Mouse (Mus musculus) forebrain, embryonic 12.5 days (tissue): ENCODE measurements around the gene Snx29. TPM values are rescaled to one million over a fixed set of nuclear protein-coding genes. Genes with fewer than 3 reads are reported as not detected.
"Not testable (repeated sequence)": the region's sequence is repeated elsewhere in the genome, so short reads cannot be mapped to it uniquely, and the experiment has no call there.

Source experiments
- ATAC-seq: fragments of 200-750 bp; cut with Nextera tagmentation; 2 replicates; pipeline ENCODE4 v1.8.0; 2017; ENCODE audit warnings: moderate TSS enrichment; ENCODE audit not compliant: low FRiP score
- H3K27ac ChIP-seq: fragments of 300-500 bp; sonication (generic); 2 replicates; pipeline ENCODE4 v1.5.1; 2016; ENCODE audit warnings: mild to moderate bottlenecking
- H3K27me3 ChIP-seq: fragments of 300-500 bp; sonication (generic); 2 replicates; pipeline ENCODE4 v1.6.1; 2016; ENCODE audit warnings: mild to moderate bottlenecking
- H3K36me3 ChIP-seq: fragments of 300-500 bp; sonication (generic); replicated peaks from 2 replicates; pipeline ENCODE4 v1.6.1; 2016; ENCODE audit warnings: mild to moderate bottlenecking
- H3K4me1 ChIP-seq: fragments of 300-500 bp; sonication (generic); 2 replicates; pipeline ENCODE4 v1.6.1; 2016
- H3K4me2 ChIP-seq: fragments of 300-500 bp; sonication (generic); 2 replicates; pipeline ENCODE4 v1.6.1; 2016; ENCODE audit warnings: mild to moderate bottlenecking, moderate library complexity
- H3K4me3 ChIP-seq: fragments of 300-500 bp; sonication (generic); replicated peaks from 2 replicates; pipeline ENCODE4 v1.5.1; 2016; ENCODE audit warnings: mild to moderate bottlenecking
- H3K9ac ChIP-seq: fragments of 300-500 bp; sonication (generic); 2 replicates; pipeline ENCODE4 v1.6.1; 2016; ENCODE audit warnings: mild to moderate bottlenecking
- H3K9me3 ChIP-seq: fragments of 300-500 bp; sonication (generic); 2 replicates; pipeline ENCODE4 v1.6.1; 2016
- WGBS: fragments of 180-500 bp; shearing (Covaris S2); methylation state at CpG from one replicate; pipeline ENCODE4 v1.1.7; 2016; 5-methylcytosine and 5-hydroxymethylcytosine counted together
- polyA plus RNA-seq: library from polyadenylated mRNA; unstranded; fragments of >200 nt; fragmentation: Nextera tagmentation; extraction: Ambion mirVana; gene quantifications from 2 replicates; pipeline ENCODE4 v1.2.1, GENCODE M21; 2016

The Snx29 gene
- polyA plus RNA-seq, 1 experiment from 2014 or later: 16.4 TPM

DNA sequence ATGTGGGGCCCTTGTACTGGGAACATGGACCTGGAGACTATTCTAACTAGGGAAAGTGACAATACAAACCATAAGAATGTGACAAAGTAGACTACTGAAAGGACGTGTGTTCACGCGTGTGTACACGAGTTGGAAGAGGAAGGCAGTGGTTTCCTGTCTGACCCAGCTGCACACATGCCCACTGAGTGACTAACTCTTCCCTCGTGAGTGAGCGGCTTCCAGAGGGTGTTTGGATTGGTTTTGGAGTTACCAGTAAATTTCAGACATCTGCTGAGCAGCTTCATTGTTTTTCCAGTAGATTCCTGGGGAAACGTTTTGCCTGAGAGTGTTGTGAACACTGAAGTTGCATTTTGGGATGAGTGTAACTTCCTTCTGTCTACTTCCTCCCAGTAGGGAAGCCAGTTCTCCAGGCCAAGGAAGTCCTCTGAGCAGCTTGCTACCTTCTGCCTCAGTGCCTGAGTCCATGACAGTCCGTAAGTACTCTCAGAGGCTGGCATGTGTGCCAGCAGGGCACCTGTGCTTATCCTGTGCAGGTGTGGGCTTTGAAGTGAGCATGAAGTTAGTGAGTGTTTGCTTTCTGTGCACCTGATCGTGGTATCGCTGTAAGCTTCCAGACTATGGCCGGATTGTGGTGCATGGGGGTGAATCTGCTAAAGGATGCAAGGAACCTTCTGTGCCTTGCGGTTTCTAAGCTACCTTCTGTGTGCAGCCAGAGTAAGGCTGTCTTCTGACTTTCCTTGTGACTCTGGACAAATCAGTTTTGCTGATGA, 97.8 kb downstream of the Snx29 start:
- Histone ChIP-seq H3K9ac (no peak overlapping the region), H3K27ac (no peak overlapping the region), H3K9me3 (no peaks in the 10 kb centered on the region), H3K4me2 (no peak overlapping the region), H3K36me3 (peaks cover 9% of the 10 kb centered on the region; the same call in 1 of the 2 replicates), H3K4me1 (no peaks in the 10 kb centered on the region), H3K27me3 (no peaks in the 10 kb centered on the region), H3K4me3 (no peak overlapping the region)
- no peak for ATAC-seq
- 89% methylated on average over 12 of the region's 12 CpGs for WGBS

DNA sequence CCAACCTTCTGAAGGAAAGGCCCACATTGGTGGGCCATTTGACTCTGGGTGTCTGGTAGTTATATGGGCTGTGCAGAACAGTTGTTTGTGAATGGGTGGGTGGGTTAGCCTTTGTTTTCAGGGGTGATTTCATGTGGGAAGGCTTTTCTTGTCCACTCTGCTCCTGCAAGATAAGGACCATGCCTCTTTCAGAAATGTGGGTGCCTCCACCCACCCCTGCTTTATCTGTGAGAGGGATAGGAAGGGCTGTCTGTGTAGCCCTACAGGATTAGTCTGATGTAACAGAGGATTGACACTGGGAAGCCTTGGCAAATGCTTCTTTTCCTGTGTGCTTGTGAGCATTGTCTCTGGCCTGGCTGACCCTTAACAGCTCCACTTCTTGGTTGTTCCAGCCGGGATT, 99.5 kb downstream of the Snx29 start:
- WGBS: 92% methylated on average over 1 of the region's 1 CpGs
- Histone ChIP-seq H3K4me1 (no peaks in the 10 kb centered on the region), H3K4me3 (no peak overlapping the region), H3K4me2 (no peak overlapping the region), H3K9ac (no peak overlapping the region), H3K36me3 (peaks cover 9% of the 10 kb centered on the region; the same call in 1 of the 2 replicates), H3K9me3 (no peaks in the 10 kb centered on the region), H3K27ac (no peak overlapping the region), H3K27me3 (no peaks in the 10 kb centered on the region)
- ATAC-seq: no peak

- Histone ChIP-seq H3K9me3 (no peaks in the 10 kb centered on the region), H3K4me1 (no peaks in the 10 kb centered on the region), H3K4me2 (no peak overlapping the region), H3K36me3 (peaks cover 9% of the 10 kb centered on the region; the same call in 1 of the 2 replicates), H3K27me3 (no peaks in the 10 kb centered on the region), H3K4me3 (no peak overlapping the region), H3K9ac (no peak overlapping the region), H3K27ac (no peak overlapping the region)
- WGBS: 95% methylated on average over 2 of the region's 2 CpGs
- ATAC-seq: no peak
Observed at GRCm38 (mm10) chr16:11422889-11423610, 100.3 kb downstream of the Snx29 start.

DNA sequence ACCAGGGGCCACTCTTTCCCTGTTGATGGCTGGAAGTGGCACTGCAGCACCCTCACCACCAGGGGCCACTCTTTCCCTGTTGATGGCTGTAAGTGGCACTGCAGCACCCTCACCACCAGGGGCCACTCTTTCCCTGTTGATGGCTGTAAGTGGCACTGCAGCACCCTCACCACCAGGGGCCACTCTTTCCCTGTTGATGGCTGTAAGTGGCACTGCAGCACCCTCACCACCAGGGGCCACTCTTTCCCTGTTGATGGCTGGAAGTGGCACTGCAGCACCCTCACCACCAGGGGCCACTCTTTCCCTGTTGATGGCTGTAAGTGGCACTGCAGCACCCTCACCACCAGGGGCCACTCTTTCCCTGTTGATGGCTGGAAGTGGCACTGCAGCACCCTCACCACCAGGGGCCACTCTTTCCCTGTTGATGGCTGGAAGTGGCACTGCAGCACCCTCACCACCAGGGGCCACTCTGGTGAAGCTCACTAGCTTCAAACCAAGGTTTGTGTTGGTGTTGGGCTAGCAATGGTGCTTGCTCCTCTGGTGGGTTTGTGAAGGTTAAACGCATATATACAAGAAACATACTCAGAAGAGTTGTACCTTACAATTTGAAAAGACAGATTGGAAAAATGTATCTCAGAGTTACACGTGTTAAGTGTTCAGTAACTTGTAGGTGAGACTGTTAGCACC, 101.0 kb downstream of the Snx29 start:
- H3K9me3 ChIP-seq, ATAC-seq, H3K27ac ChIP-seq, H3K36me3 ChIP-seq, H3K4me1 ChIP-seq, H3K4me3 ChIP-seq, H3K4me2 ChIP-seq, H3K9ac ChIP-seq, H3K27me3 ChIP-seq: not testable (repeated sequence)
- WGBS: 95% methylated on average over 2 of the region's 2 CpGs

DNA sequence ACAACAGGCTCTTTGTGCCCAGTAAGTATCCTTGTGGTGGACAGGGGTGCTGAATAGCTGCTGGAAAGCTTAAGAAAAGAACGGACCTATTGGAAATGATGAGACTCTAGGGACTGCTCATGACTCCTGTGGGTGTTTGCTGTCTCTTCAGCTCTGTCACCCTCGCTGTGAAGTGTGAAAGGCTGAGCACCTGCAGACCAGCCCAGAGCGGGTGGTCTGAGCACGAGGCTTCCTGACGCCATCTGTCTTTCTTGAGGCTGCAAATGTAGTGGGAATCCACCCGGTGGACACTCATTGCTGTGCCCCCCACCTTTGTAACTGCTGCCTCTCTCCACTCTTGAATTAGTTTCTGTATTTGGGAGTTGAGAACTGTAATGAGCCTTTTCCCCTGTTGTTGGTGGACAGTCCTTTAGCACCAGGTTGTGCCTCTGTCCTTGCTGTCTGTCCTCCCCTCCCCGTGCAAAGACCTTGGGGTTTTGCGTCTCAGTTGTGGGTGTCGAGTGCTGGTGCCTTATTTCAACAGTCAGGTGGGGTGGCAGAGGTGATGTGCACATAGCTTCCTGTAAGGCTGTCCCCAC, 101.9 kb downstream of the Snx29 start:
- peaks cover 9% of the 10 kb centered on the region; the same call in 1 of the 2 replicates for H3K36me3 ChIP-seq
- no peaks in the 10 kb centered on the region for H3K9me3 ChIP-seq
- WGBS: 88% methylated on average over 9 of the region's 9 CpGs
- no peak for ATAC-seq
- no peak overlapping the region for H3K27ac ChIP-seq
- H3K4me1 ChIP-seq: no peaks in the 10 kb centered on the region
- H3K4me2 ChIP-seq: no peak overlapping the region
- H3K9ac ChIP-seq: no peak overlapping the region
- no peaks in the 10 kb centered on the region for H3K27me3 ChIP-seq
- H3K4me3 ChIP-seq: no peak overlapping the region

DNA sequence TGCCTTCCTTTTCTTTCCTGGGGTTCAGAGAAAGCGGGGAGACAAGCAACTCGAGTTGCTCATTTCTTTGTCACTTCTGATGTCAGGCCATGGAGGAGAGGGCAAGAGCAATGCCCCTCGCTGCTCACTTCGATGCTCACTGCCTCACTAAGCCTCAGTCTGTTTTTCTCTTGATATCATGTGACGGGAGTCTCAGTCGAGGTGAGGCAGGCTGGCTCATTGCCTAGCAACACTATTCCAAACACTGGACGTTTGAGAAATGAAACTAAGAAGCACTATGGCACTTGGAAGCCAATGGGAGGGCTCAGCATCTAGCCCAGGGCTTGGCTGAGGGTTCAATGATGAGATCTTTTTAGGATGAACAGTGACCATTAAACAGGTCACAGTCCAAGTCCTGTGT, 102.6 kb downstream of the Snx29 start:
- H3K4me1 ChIP-seq: no peaks in the 10 kb centered on the region
- H3K27ac ChIP-seq: no peak overlapping the region
- 69% methylated on average over 7 of the region's 7 CpGs for WGBS
- no peak for ATAC-seq
- no peaks in the 10 kb centered on the region for H3K9me3 ChIP-seq
- no peak overlapping the region for H3K4me3 ChIP-seq
- no peaks in the 10 kb centered on the region for H3K27me3 ChIP-seq
- no peak overlapping the region for H3K4me2 ChIP-seq
- H3K36me3 ChIP-seq: peaks cover 9% of the 10 kb centered on the region; the same call in 1 of the 2 replicates
- no peak overlapping the region for H3K9ac ChIP-seq

DNA sequence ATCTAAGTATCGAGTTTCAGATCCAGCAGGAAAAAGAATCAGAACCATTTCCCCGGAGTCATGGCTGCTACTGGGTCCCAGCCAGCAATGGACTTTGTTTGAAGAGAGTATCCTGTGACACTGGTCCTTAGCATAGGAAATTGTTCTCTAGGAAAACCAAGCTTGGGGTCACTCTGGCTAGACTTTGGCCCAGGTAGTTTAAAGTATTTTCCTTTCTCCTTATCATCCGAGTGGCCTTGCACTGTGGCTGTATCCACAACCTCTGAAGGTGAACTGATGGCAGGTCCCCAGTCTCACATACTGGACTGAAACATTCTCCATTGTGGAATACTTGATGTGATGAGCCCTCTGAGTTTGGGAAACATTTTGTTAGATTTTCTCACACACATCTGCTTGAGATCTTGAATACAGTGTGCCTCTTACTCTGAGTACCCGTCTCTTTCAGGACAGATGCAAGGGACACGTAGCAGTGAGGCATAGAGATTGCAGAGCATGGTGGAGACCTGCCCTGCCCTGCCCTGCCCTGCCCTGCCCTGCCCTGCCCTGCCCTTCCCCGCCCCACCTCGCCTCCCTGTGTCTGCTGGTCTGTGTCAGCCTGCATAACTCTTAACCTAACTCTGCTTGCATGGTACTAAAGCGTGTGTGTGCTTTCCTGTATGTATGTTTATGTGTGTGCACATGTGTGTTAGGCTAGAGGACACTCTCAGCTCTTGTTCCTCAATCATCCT, 104.3 kb downstream of the Snx29 start:
- Histone ChIP-seq H3K4me1 (no peaks in the 10 kb centered on the region), H3K36me3 (peaks cover 7% of the 10 kb centered on the region; the same call in 1 of the 2 replicates), H3K4me2 (no peak overlapping the region), H3K27ac (no peak overlapping the region), H3K4me3 (no peak overlapping the region), H3K27me3 (no peaks in the 10 kb centered on the region), H3K9me3 (no peaks in the 10 kb centered on the region), H3K9ac (no peak overlapping the region)
- WGBS: 83% methylated on average over 8 of the region's 8 CpGs
- ATAC-seq: no peak

DNA sequence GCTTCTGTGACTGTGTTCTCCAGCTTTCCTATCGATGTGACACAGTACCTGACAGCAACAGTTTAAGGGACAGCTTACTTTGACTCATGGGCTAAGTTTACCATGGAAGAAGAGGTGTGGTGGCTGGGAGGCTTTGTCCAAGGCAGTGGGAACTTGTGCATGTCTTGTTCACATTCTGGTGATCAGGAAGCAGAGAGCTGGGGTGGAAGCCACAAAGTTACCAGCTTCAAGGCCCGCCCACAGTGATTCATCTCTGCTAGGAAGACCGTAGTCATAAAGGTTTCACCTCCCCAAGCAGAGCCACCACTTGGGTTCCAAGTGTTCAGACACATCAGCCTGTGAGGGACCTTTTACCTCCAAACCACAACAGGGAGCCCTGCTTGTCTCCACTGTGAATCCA, 107.1 kb downstream of the Snx29 start:
- WGBS: 78% methylated on average over 3 of the region's 3 CpGs
- no peaks in the 10 kb centered on the region for H3K27me3 ChIP-seq
- no peak overlapping the region for H3K4me3 ChIP-seq
- no peak overlapping the region for H3K27ac ChIP-seq
- H3K9me3 ChIP-seq: no peaks in the 10 kb centered on the region
- no peaks in the 10 kb centered on the region for H3K36me3 ChIP-seq
- H3K4me2 ChIP-seq: no peak overlapping the region
- H3K9ac ChIP-seq: no peak overlapping the region
- no peaks in the 10 kb centered on the region for H3K4me1 ChIP-seq
- no peak for ATAC-seq

DNA sequence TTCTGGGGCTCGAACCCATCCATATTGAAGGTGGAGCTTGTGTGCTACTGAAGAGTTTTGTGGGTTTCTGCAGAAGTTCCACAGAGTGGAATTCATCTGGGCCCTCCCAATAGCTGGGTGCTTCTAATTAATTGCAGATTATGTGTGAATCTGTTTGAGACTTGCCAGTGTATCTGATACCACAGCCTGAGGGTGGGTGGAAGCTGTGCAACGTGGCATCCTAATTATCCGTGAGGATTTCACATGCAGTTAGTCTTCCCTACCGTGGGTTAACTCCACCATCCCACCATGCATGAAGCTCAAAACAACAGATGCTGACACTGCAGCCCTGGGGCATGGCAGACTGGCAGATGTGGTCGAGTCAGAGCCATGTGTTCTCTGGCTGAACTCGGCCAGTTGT, 107.8 kb downstream of the Snx29 start:
- no peak overlapping the region for H3K9ac ChIP-seq
- no peak for ATAC-seq
- H3K4me1 ChIP-seq: no peaks in the 10 kb centered on the region
- no peak overlapping the region for H3K4me2 ChIP-seq
- no peaks in the 10 kb centered on the region for H3K9me3 ChIP-seq
- H3K27me3 ChIP-seq: no peaks in the 10 kb centered on the region
- no peaks in the 10 kb centered on the region for H3K36me3 ChIP-seq
- H3K27ac ChIP-seq: no peak overlapping the region
- 85% methylated on average over 6 of the region's 6 CpGs for WGBS
- no peak overlapping the region for H3K4me3 ChIP-seq

- Histone ChIP-seq H3K9me3 (no peaks in the 10 kb centered on the region), H3K27ac (no peak overlapping the region), H3K4me1 (no peaks in the 10 kb centered on the region), H3K4me3 (no peak overlapping the region), H3K36me3 (no peaks in the 10 kb centered on the region), H3K4me2 (no peak overlapping the region), H3K27me3 (no peaks in the 10 kb centered on the region), H3K9ac (no peak overlapping the region)
- no peak for ATAC-seq
Observed at GRCm38 (mm10) chr16:11433779-11434178, 111.1 kb downstream of the Snx29 start.

DNA sequence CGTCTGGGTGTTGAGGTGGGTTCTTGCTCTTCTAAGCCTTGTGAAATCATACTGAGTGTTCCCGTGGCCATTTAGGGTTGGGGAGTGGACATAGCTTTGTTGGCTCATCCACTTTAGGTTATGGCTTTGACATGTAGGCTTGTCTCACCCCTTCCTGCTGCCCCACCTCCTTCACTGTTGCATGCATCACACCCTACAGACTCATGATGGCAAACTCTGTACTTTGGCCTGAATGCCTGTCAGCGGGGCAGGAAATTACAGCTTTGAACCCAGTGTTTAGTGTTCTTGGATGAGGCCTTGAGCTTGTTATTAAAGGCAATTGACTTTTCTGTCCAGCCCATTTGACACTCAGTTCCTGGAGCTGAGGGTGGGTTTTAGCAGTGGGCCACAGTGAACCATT, 114.9 kb downstream of the Snx29 start:
- 89% methylated on average over 3 of the region's 3 CpGs for WGBS
- no peak for ATAC-seq

GRCm38 (mm10) chr16:11439417-11439816, 116.7 kb downstream of the Snx29 start:
- Histone ChIP-seq H3K9ac (no peak overlapping the region), H3K4me3 (no peak overlapping the region), H3K4me2 (no peak overlapping the region), H3K36me3 (no peaks in the 10 kb centered on the region), H3K27ac (no peak overlapping the region), H3K9me3 (no peaks in the 10 kb centered on the region), H3K27me3 (no peaks in the 10 kb centered on the region), H3K4me1 (no peaks in the 10 kb centered on the region)
- WGBS: 91% methylated on average over 6 of the region's 6 CpGs
- ATAC-seq: no peak

More for the DNA sequence above, 114.9 kb downstream of the Snx29 start:
- Histone ChIP-seq H3K9ac (no peak overlapping the region), H3K4me1 (no peaks in the 10 kb centered on the region), H3K27ac (no peak overlapping the region), H3K4me3 (no peak overlapping the region), H3K36me3 (no peaks in the 10 kb centered on the region), H3K27me3 (no peaks in the 10 kb centered on the region), H3K9me3 (no peaks in the 10 kb centered on the region), H3K4me2 (no peak overlapping the region)
